Mouse (Mus musculus): ENCODE measurements around the gene Cyp24a1. TPM values are rescaled to one million over a fixed set of nuclear protein-coding genes. Genes with fewer than 3 reads are reported as not detected.
A peak's percentile ranks its signal among the peaks of the same experiment; 100 is the strongest.

Gene Cyp24a1
- not detected in 2 replicates for polyA plus RNA-seq (2016; fragmentation: Nextera tagmentation; extraction: Ambion mirVana)

DNA sequence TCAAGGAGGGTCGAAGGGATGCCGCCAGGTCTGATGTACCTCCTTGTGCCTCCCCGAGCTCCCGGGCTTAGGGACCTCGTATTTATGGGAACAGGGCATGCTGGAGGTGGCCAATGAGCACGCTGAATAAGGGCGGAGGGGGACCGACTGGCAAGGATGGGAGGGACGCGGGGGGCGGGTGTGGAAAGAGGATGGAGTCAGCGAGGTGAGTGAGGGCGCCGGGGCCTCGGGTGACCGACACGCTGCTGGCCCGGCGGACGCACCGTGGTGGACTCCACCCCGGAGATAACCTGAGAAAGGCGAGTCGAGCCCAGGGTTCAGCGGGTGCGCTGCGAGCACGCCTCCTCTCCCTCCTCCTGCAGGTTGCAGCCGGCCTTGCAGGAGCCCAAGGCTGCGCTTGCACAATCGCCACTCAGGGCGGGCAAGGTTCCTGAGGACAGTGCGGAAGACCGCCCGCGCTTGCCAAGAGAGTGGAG, at the start of gene Cyp24a1:
Gene Cyp24a1, minus strand, starts transcription at position 55 of the 476 bp plus-strand sequence.
- H3K27me3 ChIP-seq (ENCODE audit: insufficient read depth, poor library complexity, severe bottlenecking): peaks cover 99% of the 10 kb centered on the region
- H3K4me3 ChIP-seq: peak within 1 kb of the TSS; percentile 44
- WGBS: under 1% methylated on average over 36 of the region's 36 CpGs
- DNase-seq (ENCODE audit: low spot score): no peak
- H3K36me3 ChIP-seq: no peaks in the 10 kb centered on the region
- no peaks in the 10 kb centered on the region for H3K9me3 ChIP-seq
- no peak within 1 kb of the TSS for H3K27ac ChIP-seq
- H3K4me1 ChIP-seq: peaks cover 16% of the 10 kb centered on the region

DNA sequence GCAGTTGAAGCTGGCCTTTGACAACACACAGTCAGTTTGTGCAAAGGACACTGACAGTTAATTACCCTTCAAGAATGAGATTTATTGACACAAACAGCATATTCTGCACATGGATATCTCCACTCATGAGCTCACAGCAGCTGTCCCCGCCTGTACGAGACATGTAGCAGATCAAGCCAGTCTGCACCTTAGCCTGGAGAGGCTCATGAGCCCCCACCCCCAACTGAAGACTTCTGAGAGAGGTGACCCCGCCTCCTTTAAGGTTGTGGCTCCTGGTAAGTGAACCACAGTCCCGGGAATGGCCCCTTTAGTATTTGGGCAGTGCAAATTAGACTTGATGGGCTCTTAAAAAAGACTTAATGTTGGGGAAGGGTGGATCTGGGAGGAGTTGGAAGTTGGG, 48.8 kb upstream of the Cyp24a1 start:
- no peak for DNase-seq (ENCODE audit: low spot score)
- H3K9me3 ChIP-seq: no peaks in the 10 kb centered on the region
- no peak overlapping the region for H3K4me3 ChIP-seq
- 0 out of 2 replicates have a peak, but pooled peaks cover 17% of the 10 kb centered on the region for H3K4me1 ChIP-seq
- no peak overlapping the region for H3K27ac ChIP-seq
- WGBS: 51% methylated on average over 4 of the region's 4 CpGs
- H3K27me3 ChIP-seq (ENCODE audit: insufficient read depth, poor library complexity, severe bottlenecking): no peaks in the 10 kb centered on the region
- no peaks in the 10 kb centered on the region for H3K36me3 ChIP-seq

DNA sequence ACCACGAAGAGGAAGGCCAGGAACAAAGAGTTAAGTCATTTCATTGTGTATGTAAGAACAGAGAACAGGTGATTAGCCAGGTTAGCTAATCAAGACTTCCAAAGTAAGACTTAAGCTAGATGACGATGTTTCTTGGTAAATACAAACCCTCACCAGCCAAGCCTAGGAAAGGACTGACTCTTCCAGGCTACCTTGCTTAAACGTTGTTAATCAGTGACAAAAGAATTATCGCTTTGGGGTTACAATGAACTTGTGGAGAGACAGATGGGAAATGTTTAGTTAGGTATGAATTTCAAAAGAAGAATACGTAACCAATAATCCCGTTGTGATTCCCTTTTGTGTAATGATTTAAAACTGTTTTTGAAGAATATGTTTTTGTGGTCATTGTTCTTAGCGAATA, 48.0 kb upstream of the Cyp24a1 start:
- Histone ChIP-seq H3K27ac (no peak overlapping the region), H3K27me3 (ENCODE audit: insufficient read depth, poor library complexity, severe bottlenecking) (no peaks in the 10 kb centered on the region), H3K9me3 (no peaks in the 10 kb centered on the region), H3K36me3 (no peaks in the 10 kb centered on the region), H3K4me3 (no peak overlapping the region), H3K4me1 (0 out of 2 replicates have a peak, but pooled peaks cover 17% of the 10 kb centered on the region)
- 82% methylated on average over 7 of the region's 7 CpGs for WGBS
- no peak for DNase-seq (ENCODE audit: low spot score)

GRCm38 (mm10) chr2:170544159-170544558, 47.2 kb upstream of the Cyp24a1 start:
- 81% methylated on average over 3 of the region's 3 CpGs for WGBS
- H3K27ac ChIP-seq: no peak overlapping the region
- H3K9me3 ChIP-seq: no peaks in the 10 kb centered on the region
- H3K4me1 ChIP-seq: 0 out of 2 replicates have a peak, but pooled peaks cover 17% of the 10 kb centered on the region
- H3K36me3 ChIP-seq: no peaks in the 10 kb centered on the region
- H3K4me3 ChIP-seq: no peak overlapping the region
- H3K27me3 ChIP-seq (ENCODE audit: insufficient read depth, poor library complexity, severe bottlenecking): no peaks in the 10 kb centered on the region
- no peak for DNase-seq (ENCODE audit: low spot score)

- no peak overlapping the region for H3K4me3 ChIP-seq
- H3K4me1 ChIP-seq: 0 out of 2 replicates have a peak, but pooled peaks cover 17% of the 10 kb centered on the region
- H3K36me3 ChIP-seq: no peaks in the 10 kb centered on the region
- H3K27me3 ChIP-seq (ENCODE audit: insufficient read depth, poor library complexity, severe bottlenecking): no peaks in the 10 kb centered on the region
- 82% methylated on average over 5 of the region's 5 CpGs for WGBS
- no peak for DNase-seq (ENCODE audit: low spot score)
- H3K27ac ChIP-seq: no peak overlapping the region
- H3K9me3 ChIP-seq: no peaks in the 10 kb centered on the region
Observed at GRCm38 (mm10) chr2:170543625-170544024, 46.7 kb upstream of the Cyp24a1 start.

DNA sequence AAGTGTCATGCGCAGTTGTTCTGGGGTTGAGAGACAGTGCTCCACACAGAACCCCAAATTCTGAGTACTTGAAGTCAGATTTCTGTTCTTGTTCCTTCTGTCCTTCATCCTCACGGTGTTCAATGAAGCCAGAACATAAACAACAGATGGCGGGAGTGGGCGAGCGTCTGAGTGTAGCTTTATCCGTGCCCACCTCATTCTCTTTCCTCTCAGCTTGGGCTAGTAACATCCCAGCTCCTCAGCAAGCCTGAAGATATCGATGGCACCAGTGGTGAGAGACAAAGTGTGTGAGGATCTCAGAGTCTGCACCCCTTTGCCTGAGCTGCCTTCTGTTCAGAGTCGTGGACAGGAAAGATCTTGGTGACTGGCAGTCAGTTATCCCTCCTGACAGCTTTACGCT, 42.3 kb upstream of the Cyp24a1 start:
- Histone ChIP-seq H3K4me3 (no peak overlapping the region), H3K4me1 (no peaks in the 10 kb centered on the region), H3K27ac (no peak overlapping the region), H3K9me3 (no peaks in the 10 kb centered on the region), H3K36me3 (no peaks in the 10 kb centered on the region), H3K27me3 (ENCODE audit: insufficient read depth, poor library complexity, severe bottlenecking) (no peaks in the 10 kb centered on the region)
- DNase-seq (ENCODE audit: low spot score): no peak
- 81% methylated on average over 9 of the region's 9 CpGs for WGBS

DNA sequence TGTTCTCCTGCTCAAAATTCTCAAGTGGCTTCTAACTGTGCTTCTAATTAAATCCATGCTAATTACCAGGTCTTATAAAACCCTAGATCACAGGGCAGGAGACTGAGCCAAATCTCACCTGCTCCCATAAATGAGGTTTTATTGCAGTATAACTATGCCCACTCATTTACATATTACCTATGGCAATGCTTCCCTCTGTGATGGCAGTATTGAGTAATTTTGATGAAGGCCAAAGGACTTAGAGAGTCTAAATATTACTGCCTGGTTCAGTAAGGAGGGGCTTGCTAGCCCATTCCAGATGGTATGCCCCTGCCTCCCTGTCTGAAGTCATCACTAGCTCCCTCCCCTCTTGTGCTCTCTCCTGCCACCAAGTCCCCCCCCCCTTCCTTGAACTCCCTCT, 38.9 kb upstream of the Cyp24a1 start:
- Histone ChIP-seq H3K27me3 (ENCODE audit: insufficient read depth, poor library complexity, severe bottlenecking) (0 out of 2 replicates have a peak, but pooled peaks cover 8% of the 10 kb centered on the region), H3K4me3 (no peak overlapping the region), H3K36me3 (no peaks in the 10 kb centered on the region), H3K27ac (no peak overlapping the region), H3K4me1 (no peaks in the 10 kb centered on the region), H3K9me3 (no peaks in the 10 kb centered on the region)
- DNase-seq (ENCODE audit: low spot score): no peak

GRCm38 (mm10) chr2:170534803-170535174, 37.8 kb upstream of the Cyp24a1 start:
- no peak overlapping the region for H3K27ac ChIP-seq
- 0 out of 2 replicates have a peak, but pooled peaks cover 8% of the 10 kb centered on the region for H3K27me3 ChIP-seq (ENCODE audit: insufficient read depth, poor library complexity, severe bottlenecking)
- no peaks in the 10 kb centered on the region for H3K36me3 ChIP-seq
- DNase-seq (ENCODE audit: low spot score): no peak
- 90% methylated on average over 11 of the region's 11 CpGs for WGBS
- no peaks in the 10 kb centered on the region for H3K4me1 ChIP-seq
- H3K4me3 ChIP-seq: no peak overlapping the region
- H3K9me3 ChIP-seq: no peaks in the 10 kb centered on the region

DNA sequence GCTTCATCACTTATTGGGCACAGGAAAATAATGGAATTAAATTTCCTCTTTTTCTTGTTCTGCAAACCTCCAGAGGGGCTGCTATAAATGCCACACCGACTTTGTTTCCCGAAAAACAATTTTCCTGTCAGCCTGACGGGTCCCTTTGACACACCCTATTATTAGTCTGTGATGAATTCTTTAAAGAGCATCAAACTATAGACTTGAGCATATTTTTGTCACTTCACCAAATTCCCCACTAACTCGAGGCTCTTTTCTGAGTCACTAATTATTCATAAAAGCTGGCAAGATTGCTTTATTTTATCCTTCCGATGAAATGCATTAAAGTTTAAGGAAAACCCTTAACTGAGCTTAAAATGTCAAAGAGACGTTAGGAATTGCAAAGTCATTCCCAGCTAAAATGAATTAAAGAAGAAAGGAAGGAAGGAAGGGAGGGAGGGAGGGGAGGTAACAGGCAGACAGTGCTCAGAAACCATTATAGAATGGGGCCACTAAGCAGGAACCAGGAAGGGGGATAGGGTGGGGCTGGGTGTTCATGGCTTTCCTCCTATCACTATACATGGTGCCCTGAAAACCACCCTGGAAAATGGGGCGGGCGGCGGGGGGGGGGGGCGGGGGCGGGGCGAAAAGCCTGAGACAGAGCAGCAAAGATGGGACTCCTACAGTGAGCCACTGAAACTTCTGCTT, 37.3 kb upstream of the Cyp24a1 start:
- no peak for DNase-seq (ENCODE audit: low spot score)

DNA sequence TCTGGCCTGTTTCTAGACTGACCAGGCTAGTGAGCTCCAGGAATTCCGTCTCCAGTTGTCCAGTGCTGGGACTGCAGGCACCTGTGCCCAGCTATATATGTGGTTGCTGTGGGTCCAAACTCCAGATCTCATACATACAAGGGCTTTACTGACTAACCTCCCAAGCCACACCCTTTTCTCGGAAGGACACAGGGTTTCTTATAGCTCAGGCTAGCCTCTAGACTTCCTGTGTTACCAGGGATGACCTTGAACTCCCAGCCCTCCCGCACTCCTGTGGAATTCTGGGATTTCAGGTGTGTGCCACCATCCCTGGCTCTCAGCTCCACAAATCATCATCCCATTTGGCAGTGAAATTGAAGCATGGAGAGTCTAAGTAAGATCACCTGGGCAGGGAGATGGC, 33.3 kb upstream of the Cyp24a1 start:
- Histone ChIP-seq H3K9me3 (no peaks in the 10 kb centered on the region), H3K4me3 (no peak overlapping the region), H3K27me3 (ENCODE audit: insufficient read depth, poor library complexity, severe bottlenecking) (0 out of 2 replicates have a peak, but pooled peaks cover 8% of the 10 kb centered on the region), H3K27ac (no peak overlapping the region), H3K4me1 (no peaks in the 10 kb centered on the region; the same call in 1 of the 2 replicates), H3K36me3 (no peaks in the 10 kb centered on the region)
- no peak for DNase-seq (ENCODE audit: low spot score)
- WGBS: 82% methylated on average over 3 of the region's 3 CpGs

More for the DNA sequence above, 37.3 kb upstream of the Cyp24a1 start:
- Histone ChIP-seq H3K27me3 (ENCODE audit: insufficient read depth, poor library complexity, severe bottlenecking) (0 out of 2 replicates have a peak, but pooled peaks cover 8% of the 10 kb centered on the region), H3K4me3 (no peak overlapping the region), H3K9me3 (no peaks in the 10 kb centered on the region), H3K36me3 (no peaks in the 10 kb centered on the region), H3K4me1 (no peaks in the 10 kb centered on the region), H3K27ac (no peak overlapping the region)
- WGBS: 52% methylated on average over 10 of the region's 12 CpGs

GRCm38 (mm10) chr2:170529766-170530165, 32.8 kb upstream of the Cyp24a1 start:
- Histone ChIP-seq H3K27ac (no peak overlapping the region), H3K36me3 (no peaks in the 10 kb centered on the region), H3K4me3 (no peak overlapping the region), H3K4me1 (no peaks in the 10 kb centered on the region; the same call in 1 of the 2 replicates), H3K27me3 (ENCODE audit: insufficient read depth, poor library complexity, severe bottlenecking) (0 out of 2 replicates have a peak, but pooled peaks cover 8% of the 10 kb centered on the region), H3K9me3 (no peaks in the 10 kb centered on the region)
- WGBS: 80% methylated on average over 7 of the region's 7 CpGs
- DNase-seq (ENCODE audit: low spot score): no peak

GRCm38 (mm10) chr2:170528061-170528460, 31.1 kb upstream of the Cyp24a1 start:
- Histone ChIP-seq H3K27me3 (ENCODE audit: insufficient read depth, poor library complexity, severe bottlenecking) (0 out of 2 replicates have a peak, but pooled peaks cover 8% of the 10 kb centered on the region), H3K27ac (no peak overlapping the region), H3K4me3 (no peak overlapping the region), H3K4me1 (no peaks in the 10 kb centered on the region; the same call in 1 of the 2 replicates), H3K36me3 (no peaks in the 10 kb centered on the region), H3K9me3 (no peaks in the 10 kb centered on the region)
- 93% methylated on average over 16 of the region's 16 CpGs for WGBS
- no peak for DNase-seq (ENCODE audit: low spot score)

- 63% methylated on average over 8 of the region's 8 CpGs for WGBS
- H3K9me3 ChIP-seq: no peaks in the 10 kb centered on the region
- peaks cover 15% of the 10 kb centered on the region; the same call in 1 of the 2 replicates for H3K27me3 ChIP-seq (ENCODE audit: insufficient read depth, poor library complexity, severe bottlenecking)
- H3K27ac ChIP-seq: no peak overlapping the region
- H3K4me1 ChIP-seq: no peaks in the 10 kb centered on the region; the same call in 1 of the 2 replicates
- DNase-seq (ENCODE audit: low spot score): no peak
- H3K4me3 ChIP-seq: no peak overlapping the region
- no peaks in the 10 kb centered on the region for H3K36me3 ChIP-seq
Observed at GRCm38 (mm10) chr2:170526513-170526912, 29.6 kb upstream of the Cyp24a1 start.
